Mouse (Mus musculus): Measurements from ENCODE around the gene Zfp968. TPM values are rescaled to one million over a fixed set of nuclear protein-coding genes. Genes with fewer than 3 reads are reported as not detected.
"Not testable (repeated sequence)": the region's sequence is repeated elsewhere in the genome, so short reads cannot be mapped to it uniquely, and the experiment has no call there.

Zfp968 gene
- total RNA-seq (2022) = 1 to 10 TPM; 3.5 to 7.6 (median 5.6) TPM

DNA sequence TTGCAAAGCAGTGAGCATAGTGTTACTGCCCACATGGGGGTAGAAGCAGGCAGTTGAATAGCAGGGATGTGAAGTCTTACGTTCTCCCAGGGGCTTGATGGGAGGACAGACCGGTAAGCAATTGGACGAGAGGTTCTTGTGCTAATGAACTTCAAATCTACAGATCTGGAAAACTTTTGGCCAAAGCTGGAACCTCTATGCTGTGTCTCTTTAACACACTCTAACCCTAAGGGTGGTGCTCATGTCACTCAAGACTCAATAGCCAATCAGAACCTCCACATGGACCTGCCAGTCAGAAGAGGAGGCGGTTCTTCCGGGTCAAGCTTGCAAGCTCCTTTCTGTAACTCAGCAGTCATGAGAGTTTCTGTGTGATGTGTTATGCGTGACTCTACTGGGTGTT, at the start of gene Zfp968:
Gene Zfp968 (plus strand): TSS at position 301 of the 400 bp plus-strand sequence.
- not testable (repeated sequence) for DNase-seq (ENCODE audit: low spot score in 2 of 2)

DNA sequence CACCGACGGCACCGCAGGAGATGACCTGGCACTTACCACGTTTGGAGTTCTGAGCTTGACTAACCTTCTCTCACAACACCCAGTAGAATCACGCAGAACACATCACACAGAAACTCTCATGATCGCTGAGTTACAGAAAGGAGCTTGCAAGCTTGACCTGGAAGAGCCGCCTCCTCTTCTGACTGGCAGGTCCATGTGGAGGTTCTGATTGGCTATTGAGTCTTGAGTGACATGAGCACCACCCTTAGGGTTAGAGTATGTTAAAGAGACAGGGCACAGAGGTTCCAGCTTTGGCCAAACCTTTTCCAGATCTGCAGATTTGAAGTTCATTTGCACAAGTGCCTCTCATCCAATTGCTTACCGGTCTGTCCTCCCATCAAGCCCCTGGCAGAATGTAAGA, 34.1 kb upstream of the Zfp968 start, which contains the start of gene Gm4631:
Gene Gm4631 (minus strand): TSS at position 101 of the 400 bp plus-strand sequence.
- not testable (repeated sequence) for DNase-seq (ENCODE audit: low spot score in 2 of 2)

Other genes starting within 250 kb of the Zfp968 start
- 10 to 100 TPM; 22.8 to 28.8 (median 27.4) TPM for gene Gm14399, start 230.4 kb upstream of the Zfp968 start, total RNA-seq (2022)
- 1 to 10 TPM; 6.1 to 8.8 (median 8.4) TPM for gene Gm14443, start 196.6 kb upstream of the Zfp968 start, total RNA-seq (2022)
- gene Gm14391, start 165.5 kb upstream of the Zfp968 start, total RNA-seq (2022) = 100 to 1,000 TPM in 3 of 4 experiments, 10 to 100 TPM in 1; 96.0 to 126 (median 110) TPM
- gene Gm14440, start 97.3 kb upstream of the Zfp968 start, total RNA-seq (2022) = 10 to 100 TPM in 1 of 4 experiments, not detected in 3; 16.9 TPM
- gene Gm4631, start 34.2 kb upstream of the Zfp968 start, total RNA-seq (2022) = 10 to 100 TPM; 61.9 to 81.5 (median 72.0) TPM
- gene Gm4724, start 63.4 kb downstream of the Zfp968 start, total RNA-seq (2022) = 10 to 100 TPM in 2 of 4 experiments, 1 to 10 TPM in 2; 7.7 to 13.9 (median 10.8) TPM
- 1 to 10 TPM; 5.0 to 8.4 (median 5.7) TPM for gene Zfp965, start 97.5 kb downstream of the Zfp968 start, total RNA-seq (2022)

All from layer of hippocampus, adult 8-10 months (tissue).